Mouse (Mus musculus): ENCODE measurements around the gene Hint2. TPM values are rescaled to one million over a fixed set of nuclear protein-coding genes. Genes with fewer than 3 reads are reported as not detected.

The Hint2 gene
- total RNA-seq, 2 experiments from 2014 or later = 31.3 to 36.7 TPM

GRCm38 (mm10) chr4:43612534-43612933 is 43.7 kb downstream of the Hint2 start:
- no peak for DNase-seq (ENCODE audit: low spot score in 2 of 2)

GRCm38 (mm10) chr4:43604751-43605685 is 51.2 kb downstream of the Hint2 start:
- no peak for DNase-seq (ENCODE audit: low spot score in 2 of 2)

Small RNAs within 50 kb of the gene (microRNA-seq; reads per million reads assigned to microRNA genes)
- 0 reads per million in 2 experiments for gene Gm25262

Other genes with a start within 250 kb of the Hint2 start
- under 1 TPM; 0.54 to 0.81 TPM for gene Fam166b, start 227.3 kb downstream of the Hint2 start, total RNA-seq (2021)
- gene Tesk1, start 214.5 kb downstream of the Hint2 start, total RNA-seq (2021) = 10 to 100 TPM; 83.3 to 89.9 TPM
- not detected for gene Cd72, start 201.8 kb downstream of the Hint2 start, total RNA-seq (2021)
- not detected for gene Sit1, start 172.7 kb downstream of the Hint2 start, total RNA-seq (2021)
- gene Ccdc107, start 163.6 kb downstream of the Hint2 start, total RNA-seq (2021) = 10 to 100 TPM; 27.7 to 29.3 TPM
- gene Arhgef39, start 156.8 kb downstream of the Hint2 start, total RNA-seq (2021) = not detected
- not detected for gene Car9, start 149.5 kb downstream of the Hint2 start, total RNA-seq (2021)
- gene Tpm2, start 132.7 kb downstream of the Hint2 start, total RNA-seq (2021) = 1 to 10 TPM; 4.2 to 4.8 TPM
- gene Creb3, start 94.1 kb downstream of the Hint2 start, total RNA-seq (2021) = 10 to 100 TPM; 67.4 to 74.5 TPM
- 10 to 100 TPM; 35.8 to 42.1 TPM for gene Tln1, start 93.8 kb downstream of the Hint2 start, total RNA-seq (2021)
- 10 to 100 TPM; 43.6 to 48.0 TPM for gene Rgp1, start 77.8 kb downstream of the Hint2 start, total RNA-seq (2021)
- gene Gba2, start 77.6 kb downstream of the Hint2 start, total RNA-seq (2021) = 10 to 100 TPM; 58.8 to 65.2 TPM
- gene Msmp, start 72.0 kb downstream of the Hint2 start, total RNA-seq (2021) = not detected
- 10 to 100 TPM; 47.2 to 52.7 TPM for gene Npr2, start 24.5 kb downstream of the Hint2 start, total RNA-seq (2021)
- gene Spag8, start 2.9 kb downstream of the Hint2 start, total RNA-seq (2021) = 1 to 10 TPM; 1.4 to 2.3 TPM
- 10 to 100 TPM; 68.2 to 72.1 TPM for gene Tmem8b, start 12.5 kb upstream of the Hint2 start, total RNA-seq (2021)
- gene Fam221b, start 12.7 kb upstream of the Hint2 start, total RNA-seq (2021) = 1 to 10 TPM; 1.5 to 1.8 TPM
- not detected for gene Olfr70, start 44.3 kb upstream of the Hint2 start, total RNA-seq (2021)
- gene Olfr71, start 53.8 kb upstream of the Hint2 start, total RNA-seq (2021) = not detected
- gene Hrct1, start 70.7 kb upstream of the Hint2 start, total RNA-seq (2021) = 1 to 10 TPM in 1 of 2 experiments, under 1 TPM in 1; 0.79 to 1.6 TPM
- gene Spaar, start 73.6 kb upstream of the Hint2 start, total RNA-seq (2021) = 1 to 10 TPM in 1 of 2 experiments, under 1 TPM in 1; 0.58 to 1.3 TPM
- not detected for gene Olfr159, start 114.5 kb upstream of the Hint2 start, total RNA-seq (2021)
- gene Olfr156, start 167.4 kb upstream of the Hint2 start, total RNA-seq (2021) = not detected
- not detected for gene Olfr157, start 183.7 kb upstream of the Hint2 start, total RNA-seq (2021)
- not detected for gene Olfr155, start 195.1 kb upstream of the Hint2 start, total RNA-seq (2021)
- 1 to 10 TPM; 6.0 to 6.2 TPM for gene Reck, start 219.1 kb upstream of the Hint2 start, total RNA-seq (2021)